Mouse (Mus musculus) CD8-positive naive resting alpha-beta T cell, adult 57 days (primary cell): Measurements from ENCODE around the gene Oprd1. TPM values are rescaled to one million over a fixed set of nuclear protein-coding genes. Genes with fewer than 3 reads are reported as not detected.

Experiments used
- total RNA-seq: library from RNA; stranded (reverse); gene quantifications from one replicate; pipeline ENCODE4 v1.2.4, GENCODE M21; 2023

The Oprd1 gene
- total RNA-seq = not detected

GRCm38 (mm10) chr4:132144080-132144841, at the start of gene Oprd1:
Gene Oprd1 (minus strand): TSS chr4:132144486.

GRCm38 (mm10) chr4:132074933-132075769, 69.1 kb downstream of the Oprd1 start, which contains the start of gene Epb41:
Gene Epb41 (minus strand): TSS chr4:132075321.

GRCm38 (mm10) chr4:132074077-132074932, 70.0 kb downstream of the Oprd1 start, which contains the start of gene Gm10300:
Gene Gm10300 (plus strand): TSS chr4:132074697.

Other genes starting within 250 kb of the Oprd1 start
- not detected for gene Tmem200b, start 222.7 kb downstream of the Oprd1 start, total RNA-seq
- 0.64 TPM for gene Gm10300, start 69.8 kb downstream of the Oprd1 start, total RNA-seq
- gene Epb41, start 69.2 kb downstream of the Oprd1 start, total RNA-seq = 128 TPM
- gene Ythdf2, start 67.8 kb upstream of the Oprd1 start, total RNA-seq = 72.0 TPM
- gene Gmeb1, start 117.1 kb upstream of the Oprd1 start, total RNA-seq = 38.2 TPM
- 36.1 TPM for gene Taf12, start 129.9 kb upstream of the Oprd1 start, total RNA-seq
- not detected for gene Rab42, start 158.9 kb upstream of the Oprd1 start, total RNA-seq
- 28.6 TPM for gene Trnau1ap, start 185.1 kb upstream of the Oprd1 start, total RNA-seq
- 18.3 TPM for gene Rcc1, start 209.1 kb upstream of the Oprd1 start, total RNA-seq